Mouse (Mus musculus) E14TG2a.4 (cell line): Measurements from ENCODE around the gene Gfi1b.

Experiments used
- H3K27me3 ChIP-seq: 2 replicates; pipeline ENCODE4 v1.6.1; 2014; ENCODE audit warnings: low read length, control low read depth; ENCODE audit not compliant: insufficient read depth
- H3K36me3 ChIP-seq: 2 replicates; pipeline ENCODE4 v1.6.1; 2014; ENCODE audit warnings: low read length, control low read depth; ENCODE audit not compliant: insufficient read depth
- H3K4me1 ChIP-seq: replicated peaks from 2 replicates; pipeline ENCODE4 v1.6.1; 2014; ENCODE audit warnings: low read depth, low read length, control low read depth
- H3K4me3 ChIP-seq: replicated peaks from 2 replicates; pipeline ENCODE4 v1.5.1; 2014; ENCODE audit warnings: mild to moderate bottlenecking, low read length
- H3K9me3 ChIP-seq: 2 replicates; pipeline ENCODE4 v1.6.1; 2014; ENCODE audit warnings: low read length, control low read depth
- CTCF ChIP-seq: conservative IDR thresholded peaks from 2 replicates; pipeline ENCODE4 v1.5.1; 2014; ENCODE audit warnings: low read length
- NANOG ChIP-seq: IDR thresholded peaks from 2 replicates; pipeline ENCODE4 v1.6.1; 2014; ENCODE audit warnings: borderline replicate concordance, low read length, mixed read lengths
- POU5F1 ChIP-seq: IDR thresholded peaks from 2 replicates; pipeline ENCODE4 v1.6.1; 2014; ENCODE audit warnings: low read length, borderline replicate concordance

Gene Gfi1b

DNA sequence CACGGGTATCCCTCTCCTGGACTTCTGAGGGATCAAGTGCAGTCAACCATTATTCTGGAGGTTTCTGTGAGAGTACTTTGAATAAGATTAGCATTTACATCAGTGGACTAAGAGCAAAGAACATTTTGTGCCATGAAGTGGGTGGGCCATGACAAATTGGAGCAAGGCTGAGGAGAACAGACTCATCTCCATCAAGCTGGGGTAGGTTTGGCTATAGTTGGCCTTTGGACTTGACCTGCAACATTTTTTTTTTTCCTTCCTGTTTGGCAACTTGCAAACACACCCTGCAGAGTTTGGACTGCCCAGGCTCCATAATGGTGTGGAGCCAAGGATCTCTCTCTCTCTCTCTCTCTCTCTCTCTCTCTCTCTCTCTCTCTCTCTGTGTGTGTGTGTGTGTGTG, 10.8 kb upstream of the Gfi1b start:
- TF ChIP-seq CTCF (no peak), POU5F1 (no peak), NANOG (no peak)
- H3K36me3 ChIP-seq, result no peaks in the 10 kb centered on the region
- peaks cover 3% of the 10 kb centered on the region for H3K4me1 ChIP-seq
- no peak overlapping the region for H3K4me3 ChIP-seq
- peaks cover 12% of the 10 kb centered on the region for H3K27me3 ChIP-seq
- no peaks in the 10 kb centered on the region for H3K9me3 ChIP-seq

- H3K4me3 ChIP-seq, result no peak overlapping the region
- 0 out of 2 replicates have a peak, but pooled peaks cover 5% of the 10 kb centered on the region for H3K4me1 ChIP-seq
- H3K27me3 ChIP-seq, result peaks cover 15% of the 10 kb centered on the region; the same call in 1 of the 2 replicates
- H3K36me3 ChIP-seq, result no peaks in the 10 kb centered on the region
- no peaks in the 10 kb centered on the region for H3K9me3 ChIP-seq
- no peak for TF ChIP-seq CTCF
- TF ChIP-seq NANOG, result no peak
- TF ChIP-seq POU5F1, result no peak
These were observed 8.2 kb upstream of the Gfi1b start for GRCm38 (mm10) chr2:28629911-28630381.

- no peak for TF ChIP-seq POU5F1
- TF ChIP-seq CTCF, result peak; percentile 34
- H3K4me3 ChIP-seq, result no peak overlapping the region
- no peaks in the 10 kb centered on the region for H3K36me3 ChIP-seq
- 0 out of 2 replicates have a peak, but pooled peaks cover 5% of the 10 kb centered on the region for H3K4me1 ChIP-seq
- peaks cover 17% of the 10 kb centered on the region for H3K27me3 ChIP-seq
- H3K9me3 ChIP-seq, result no peaks in the 10 kb centered on the region
These were observed 6.3 kb upstream of the Gfi1b start for GRCm38 (mm10) chr2:28628053-28628452.

DNA sequence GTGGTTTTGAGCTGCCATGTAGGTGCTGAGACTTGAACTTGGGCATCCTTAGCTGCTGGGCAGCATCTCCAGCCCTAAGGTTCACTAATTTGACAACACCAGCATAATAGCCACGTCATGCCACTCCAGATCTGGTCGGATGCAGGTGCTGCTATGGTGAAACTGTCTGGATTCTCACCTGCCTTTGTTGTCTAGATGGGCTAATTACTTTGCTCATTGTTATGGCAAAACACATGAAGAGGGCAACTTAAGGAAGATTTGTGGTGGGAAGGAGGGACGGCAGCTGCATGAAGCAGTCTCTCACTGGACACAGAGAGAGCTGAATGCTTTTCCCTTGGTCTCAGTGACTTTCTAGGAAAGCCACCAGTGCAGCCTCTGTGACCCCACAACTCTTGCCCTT, 4.3 kb upstream of the Gfi1b start:
- H3K9me3 ChIP-seq, result no peaks in the 10 kb centered on the region
- 0 out of 2 replicates have a peak, but pooled peaks cover 10% of the 10 kb centered on the region for H3K4me1 ChIP-seq
- TF ChIP-seq NANOG, result peak; percentile 66; the same call in 1 of the 2 replicates
- no peak for TF ChIP-seq CTCF
- TF ChIP-seq POU5F1, result no peak
- peaks cover 31% of the 10 kb centered on the region for H3K27me3 ChIP-seq
- H3K4me3 ChIP-seq, result no peak overlapping the region
- H3K36me3 ChIP-seq, result no peaks in the 10 kb centered on the region

- Histone ChIP-seq H3K4me3 (no peak overlapping the region), H3K36me3 (no peaks in the 10 kb centered on the region), H3K4me1 (0 out of 2 replicates have a peak, but pooled peaks cover 10% of the 10 kb centered on the region), H3K27me3 (peaks cover 35% of the 10 kb centered on the region), H3K9me3 (no peaks in the 10 kb centered on the region)
- TF ChIP-seq CTCF (peak; percentile 92), NANOG (no peak)
These were observed 3.1 kb upstream of the Gfi1b start for GRCm38 (mm10) chr2:28624870-28625269.

GRCm38 (mm10) chr2:28622521-28623124, 841 bp upstream of the Gfi1b start:
- no peak overlapping the region for H3K4me3 ChIP-seq
- TF ChIP-seq NANOG (no peak), CTCF (peak; percentile 65), POU5F1 (no peak)
- peaks cover 57% of the 10 kb centered on the region for H3K27me3 ChIP-seq
- 0 out of 2 replicates have a peak, but pooled peaks cover 10% of the 10 kb centered on the region for H3K4me1 ChIP-seq
- H3K9me3 ChIP-seq, result no peaks in the 10 kb centered on the region
- H3K36me3 ChIP-seq, result no peaks in the 10 kb centered on the region

DNA sequence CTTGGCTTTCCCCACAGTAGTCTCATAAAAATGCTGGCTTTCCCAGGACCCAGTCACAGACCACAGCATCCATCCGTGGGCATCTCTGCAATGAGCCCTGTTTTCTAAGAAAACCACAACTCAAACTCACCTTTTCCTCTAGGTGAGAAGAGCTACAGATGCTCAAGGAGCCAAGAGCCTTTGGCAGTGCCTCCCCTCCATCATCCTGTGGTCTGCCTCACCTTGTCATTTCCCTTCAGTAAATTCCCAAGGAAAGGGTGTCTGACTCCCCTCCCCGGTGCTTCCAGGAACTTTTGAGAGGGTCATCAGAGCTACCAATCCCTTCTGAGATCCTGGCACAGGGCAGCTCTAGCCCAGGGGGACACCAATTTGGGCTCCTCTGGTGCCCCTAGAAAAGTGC, 671 bp downstream of the Gfi1b start:
- Histone ChIP-seq H3K9me3 (no peaks in the 10 kb centered on the region), H3K4me1 (peaks cover 19% of the 10 kb centered on the region), H3K36me3 (no peaks in the 10 kb centered on the region), H3K4me3 (no peak overlapping the region), H3K27me3 (peaks cover 61% of the 10 kb centered on the region)
- TF ChIP-seq CTCF (no peak), NANOG (no peak), POU5F1 (no peak)

DNA sequence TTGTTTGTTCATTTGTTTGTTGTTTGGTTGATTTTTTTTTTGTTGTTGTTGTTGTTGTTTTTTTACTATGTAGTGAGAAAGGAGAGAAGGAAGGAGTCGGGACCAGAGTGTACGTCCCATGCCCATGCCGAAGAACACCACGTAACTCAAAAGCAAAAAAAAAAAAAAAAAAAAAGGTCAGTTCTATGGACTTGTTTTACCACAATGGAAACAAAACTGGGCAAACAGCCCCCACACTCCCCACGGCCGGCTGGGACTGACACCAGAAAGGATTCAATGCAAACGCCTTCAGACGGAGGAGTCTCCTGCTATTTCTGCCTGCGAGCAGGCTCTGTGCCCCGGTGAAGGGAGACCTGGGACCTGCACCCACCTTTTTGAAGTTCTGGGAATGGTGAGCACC, 1.3 kb downstream of the Gfi1b start:
- Histone ChIP-seq H3K36me3 (no peaks in the 10 kb centered on the region), H3K27me3 (peaks cover 61% of the 10 kb centered on the region), H3K9me3 (no peaks in the 10 kb centered on the region), H3K4me1 (peaks cover 16% of the 10 kb centered on the region), H3K4me3 (no peak overlapping the region)
- no peak for TF ChIP-seq POU5F1
- TF ChIP-seq NANOG, result no peak
- no peak for TF ChIP-seq CTCF

DNA sequence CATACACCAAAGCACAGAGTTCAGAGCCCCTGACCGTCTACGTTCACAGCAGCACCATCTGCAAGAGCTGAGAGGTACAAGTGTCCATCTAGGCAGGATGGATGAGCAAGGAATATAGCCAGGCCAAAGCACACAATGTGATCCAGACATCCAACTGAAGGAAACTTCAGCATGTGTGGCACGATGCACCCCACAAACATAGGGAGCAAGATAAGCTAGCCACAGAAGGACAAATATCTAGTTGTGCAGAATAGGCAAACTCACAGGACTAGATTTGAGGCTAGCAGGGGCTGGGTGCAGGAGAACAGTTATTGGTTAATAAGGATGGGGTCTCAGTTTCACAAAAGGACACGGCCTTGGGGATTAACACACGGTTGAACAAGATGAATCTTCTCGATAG, 2.4 kb downstream of the Gfi1b start:
- H3K4me3 ChIP-seq, result no peak overlapping the region
- H3K36me3 ChIP-seq, result no peaks in the 10 kb centered on the region
- H3K27me3 ChIP-seq, result peaks cover 71% of the 10 kb centered on the region
- H3K9me3 ChIP-seq, result no peaks in the 10 kb centered on the region
- peaks cover 16% of the 10 kb centered on the region for H3K4me1 ChIP-seq
- TF ChIP-seq CTCF (no peak), NANOG (no peak), POU5F1 (no peak)
